ENCODE assay signal across 8 mouse cellular contexts in the genomic region with DNA sequence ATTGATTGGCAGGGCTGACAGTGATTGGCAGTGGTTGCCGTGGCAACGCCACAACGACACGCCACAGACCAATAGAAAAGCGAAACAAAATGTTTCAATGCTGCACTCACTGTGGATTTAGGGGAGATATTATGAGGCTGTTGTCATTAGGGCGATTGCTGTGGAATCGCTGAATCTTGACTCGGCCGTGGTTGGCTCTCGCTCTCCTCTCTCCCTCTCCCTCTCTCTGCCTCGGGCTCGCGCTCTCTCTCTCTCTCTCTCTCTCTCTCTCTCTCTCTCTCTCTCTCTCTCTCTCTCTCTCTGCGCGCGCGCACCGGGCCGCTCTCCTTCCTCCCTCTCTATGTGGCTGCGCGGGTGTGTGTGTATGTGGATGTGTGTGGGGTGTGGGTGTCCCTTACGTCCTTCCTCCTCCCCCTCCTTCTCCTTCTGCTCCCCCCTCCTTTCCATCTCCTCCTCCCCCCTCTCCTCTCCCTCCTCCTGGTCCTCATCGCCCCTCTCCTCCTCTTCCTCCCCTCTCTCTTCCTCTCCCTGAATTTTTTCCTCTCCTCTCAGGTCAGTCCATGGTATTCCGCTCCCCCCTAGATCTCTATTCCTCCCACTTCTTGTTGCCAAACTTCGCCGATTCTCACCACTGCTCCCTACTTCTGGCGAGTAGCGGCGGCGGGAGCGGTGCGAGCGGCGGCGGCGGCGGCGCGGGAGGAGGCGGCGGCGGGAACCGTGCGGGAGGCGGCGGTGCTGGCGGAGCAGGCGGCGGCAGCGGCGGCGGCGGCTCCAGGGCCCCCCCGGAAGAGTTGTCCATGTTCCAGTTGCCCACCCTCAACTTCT. TPM values are rescaled to one million over a fixed set of nuclear protein-coding genes. Genes with fewer than 3 reads are reported as not detected.
DNase-seq lines count a peak whose midpoint lies in the region; ATAC-seq lines count a peak whose summit lies in the region.
"Had no signal": no experiment of that assay in that cellular context is flagged by ENCODE, and none has a peak within 500 bp of the region (broad histone marks: within the 10 kb centered on the region; RNA-seq: fewer than 3 reads in every experiment).

No protein-coding gene starts in this region.

- peak; percentile 53 for ATAC-seq in CD4-positive, CD25-positive, alpha-beta regulatory T cell, adult 4 months
- peak; percentile 76 for ATAC-seq in forebrain, embryonic 14.5 days
- ATAC-seq in liver, embryonic 15.5 days (ENCODE audit: insufficient read depth), result no peak

- peak overlapping the region; percentile 86 for H3K27ac ChIP-seq in forebrain, embryonic 14.5 days (ENCODE audit: low read depth, low read length)
- H3K27ac ChIP-seq in liver, embryonic 15.5 days (replicated peaks), result no peak overlapping the region

- peak overlapping the region; percentile 47 for H3K4me3 ChIP-seq in forebrain, embryonic 14.5 days (ENCODE audit: low read depth, low read length)
- H3K4me3 ChIP-seq in liver, embryonic 15.5 days (replicated peaks), result no peak overlapping the region

- no peaks in the 10 kb centered on the region for H3K36me3 ChIP-seq in forebrain, embryonic 14.5 days (ENCODE audit: control insufficient read depth, insufficient read depth, low read length)
- no peaks in the 10 kb centered on the region for H3K36me3 ChIP-seq in liver, embryonic 15.5 days (replicated peaks)

- H3K9me3 ChIP-seq in forebrain, embryonic 14.5 days (replicated peaks; ENCODE audit: control insufficient read depth, low read length), result no peaks in the 10 kb centered on the region
- H3K9me3 ChIP-seq in liver, embryonic 15.5 days (replicated peaks), result no peaks in the 10 kb centered on the region

- WGBS in forebrain, embryonic 14.5 days, result under 1% methylated on average over 44 of the region's 54 CpGs
- under 1% methylated on average over 50 of the region's 54 CpGs for WGBS in liver, embryonic 15.5 days (ENCODE audit: insufficient replicate concordance)

- no peaks in the 10 kb centered on the region; the same call in 1 of the 2 replicates for H3K4me1 ChIP-seq in forebrain, embryonic 14.5 days (ENCODE audit: control insufficient read depth, insufficient read depth, low read length)
- no peaks in the 10 kb centered on the region; the same call in 1 of the 2 replicates for H3K4me1 ChIP-seq in liver, embryonic 15.5 days (replicated peaks)

- H3K9ac ChIP-seq in forebrain, embryonic 14.5 days (ENCODE audit: low read length), result peak overlapping the region; percentile 75
- H3K9ac ChIP-seq in liver, embryonic 15.5 days, result no peak overlapping the region

- H3K27me3 ChIP-seq in forebrain, embryonic 14.5 days (replicated peaks; ENCODE audit: control insufficient read depth, insufficient read depth, low read length), result peaks cover 62% of the 10 kb centered on the region
- peaks cover 100% of the 10 kb centered on the region for H3K27me3 ChIP-seq in liver, embryonic 15.5 days

- peak; percentile 37 for DNase-seq in CD4-positive, CD25-positive, alpha-beta regulatory T cell, adult 2 months (ENCODE audit: low read depth, low spot score)
- DNase-seq in forebrain, embryonic 14.5 days (ENCODE audit: low spot score), result peak; percentile 90
- DNase-seq in cerebellum, adult 18-20 months, result no peak
- DNase-seq in left cerebral cortex, adult 9 months (ENCODE audit: low spot score in 2 of 2), result no peak
- no peak for DNase-seq in urinary bladder, postnatal 14 days (ENCODE audit: low spot score)
- DNase-seq: cerebellum, adult 9-11 months had no signal

- H3K4me2 ChIP-seq in forebrain, embryonic 14.5 days (ENCODE audit: low read length), result peak overlapping the region; percentile 55
- H3K4me2 ChIP-seq in liver, embryonic 15.5 days, result peak overlapping the region; percentile 7; the same call in 1 of the 2 replicates

RNA-seq across cellular contexts. Expression of gene Six3, which starts 7.5 kb away (rescaled TPM):
- polyA plus RNA-seq in CD4-positive, CD25-positive, alpha-beta regulatory T cell, adult 4 months (2017; shearing (Covaris generic)), result under 1 TPM in 1 of 2 experiments, not detected in 1; 0.26 TPM
- polyA plus RNA-seq in forebrain, embryonic 14.5 days (2014; fragmentation: Nextera tagmentation; extraction: Ambion mirVana), result 11.3 and 15.0 TPM in 2 replicates
- polyA plus RNA-seq in liver, embryonic 15.5 days (2015; fragmentation: Nextera tagmentation; extraction: Ambion mirVana), result not detected in 2 replicates

Comparison
In these comparisons a context has a peak if more than half of its experiments do, and no peak if none do; other contexts are left out.
1. DNase-seq: peak in CD4-positive, CD25-positive, alpha-beta regulatory T cell, adult 2 months (single experiment) and forebrain, embryonic 14.5 days (single experiment); none in cerebellum, adult 18-20 months (0 of 2), left cerebral cortex, adult 9 months (0 of 2) and urinary bladder, postnatal 14 days (single experiment).